Mouse (Mus musculus) liver, embryonic 14.5 days (tissue): ENCODE measurements at regions not wholly inside any gene's neighbourhood (a gene's known extent, or its start where the extent isn't known, plus 50 kb on each side); places are given as distances from the start of the nearest gene placed in this dataset.

Source experiments
- CTCF ChIP-seq: IDR thresholded peaks from 2 replicates; pipeline ENCODE4 v1.5.1; 2016; ENCODE audit warnings: antibody characterized with exemption, low read depth, control low read depth
- EP300 ChIP-seq: IDR thresholded peaks from 2 replicates; pipeline ENCODE4 v1.6.1; 2016; ENCODE audit warnings: antibody characterized with exemption, low read depth

DNA sequence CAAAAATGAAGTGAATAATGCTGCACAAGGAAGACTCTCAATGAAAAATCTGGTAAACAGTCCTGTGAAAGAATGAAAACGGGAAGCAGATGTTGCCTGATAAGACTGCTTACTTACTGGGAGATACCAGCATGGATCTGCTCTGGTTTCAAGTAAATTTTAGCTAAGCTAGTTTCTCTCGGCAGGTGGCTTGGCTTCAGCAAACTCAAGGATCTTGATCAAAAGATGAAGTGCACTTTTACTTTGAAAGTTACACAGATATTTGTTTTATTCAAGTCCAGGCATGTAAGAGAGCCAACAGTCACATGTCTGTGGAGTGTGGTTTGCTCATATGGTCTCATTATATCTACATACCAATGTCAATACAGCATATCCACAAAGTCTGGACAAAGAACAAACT, 451.5 kb upstream of the Akr1e1 start:
- TF ChIP-seq CTCF (no peak), EP300 (no peak)
